Mouse (Mus musculus) bone marrow macrophage, adult 2 months (primary cell): ENCODE measurements around the gene Kras.

ENCODE experiments used
- CTCF ChIP-seq: IDR thresholded peaks from 2 replicates; pipeline ENCODE4 v1.5.1; 2012; ENCODE audit warnings: low read depth, mild to moderate bottlenecking, low read length, moderate library complexity
- POLR2A ChIP-seq: IDR thresholded peaks from 2 replicates; pipeline ENCODE4 v1.6.1; 2012; ENCODE audit warnings: mild to moderate bottlenecking, low read depth, low read length, borderline replicate concordance

- TF ChIP-seq POLR2A = no peak
- no peak for TF ChIP-seq CTCF
Observed at GRCm38 (mm10) chr6:145256701-145257073, 6.6 kb upstream of the Kras start.
